Mouse (Mus musculus) erythroblast, embryonic 14.5 days (primary cell): ENCODE data around the gene Srrm2.

Experiments used
- GATA1 ChIP-seq: IDR thresholded peaks from 2 replicates; pipeline ENCODE4 v1.6.1; 2012; ENCODE audit warnings: low read length, inconsistent platforms, mixed read lengths
- TAL1 ChIP-seq: IDR thresholded peaks from 3 replicates; pipeline ENCODE4 v1.6.1; 2012; ENCODE audit warnings: low read length, inconsistent platforms, mixed read lengths

GRCm38 (mm10) chr17:23783352-23783751, 7.0 kb upstream of the Srrm2 start:
- no peak for TF ChIP-seq GATA1
- TF ChIP-seq TAL1: no peak
